Mouse (Mus musculus): Measurements from ENCODE around the gene Rtl8a.

DNA sequence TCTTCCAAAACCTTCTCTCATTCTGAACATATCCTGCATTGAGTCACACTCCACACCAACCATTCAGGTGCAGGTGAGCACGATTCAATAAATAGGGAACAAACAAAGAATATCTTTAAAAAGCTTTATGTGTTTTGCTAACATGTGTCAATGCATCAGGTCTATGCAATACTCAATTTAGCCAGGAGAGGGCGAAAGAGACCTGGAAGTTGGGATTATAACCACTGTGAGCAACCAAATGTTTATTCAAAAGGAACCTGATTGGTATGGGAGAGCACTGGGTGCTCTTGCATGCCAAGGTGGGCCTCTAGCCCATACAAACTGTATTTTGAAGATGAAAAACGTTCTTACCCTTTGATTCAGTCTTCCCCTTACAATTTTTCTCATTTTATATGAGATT, 32.9 kb downstream of the Rtl8a start:
- TF ChIP-seq CTCF (IDR thresholded peaks at IDR 0.05; ENCODE audit: low read depth, low read length) = peak; percentile 42
- TF ChIP-seq POLR2A (IDR thresholded peaks at IDR 0.05; ENCODE audit: extremely low read depth, insufficient read depth, low read length) = no peak

All from liver, adult 2 months (tissue).